10 mouse cellular contexts compared by ENCODE assay signal in the genomic region with DNA sequence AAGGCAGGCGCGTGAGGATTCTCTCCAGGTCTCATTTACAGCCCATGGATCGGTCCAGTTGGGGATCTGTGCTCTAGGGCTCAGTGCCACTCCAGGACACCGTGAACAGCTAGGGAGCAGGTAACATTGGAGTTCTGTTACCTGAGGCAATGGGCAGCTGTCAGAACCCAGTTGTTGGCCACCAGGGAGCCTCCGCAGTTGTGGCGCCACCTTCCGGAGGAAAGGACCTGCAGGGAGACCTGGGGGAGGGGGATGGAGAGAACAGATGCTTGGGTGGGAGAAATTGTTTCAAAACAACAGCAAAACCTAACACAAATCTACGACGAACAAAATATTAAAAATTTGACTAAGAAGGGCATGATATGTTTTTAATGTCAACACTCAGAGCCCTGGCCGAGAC. TPM values are rescaled to one million over a fixed set of nuclear protein-coding genes. Genes with fewer than 3 reads are reported as not detected.
DNase-seq lines count a peak whose midpoint lies in the region; ATAC-seq and TF ChIP-seq lines count a peak whose summit lies in the region.
"Had no signal": no experiment of that assay in that cellular context is flagged by ENCODE, and none has a peak within 500 bp of the region (broad histone marks: within the 10 kb centered on the region; RNA-seq: fewer than 3 reads in every experiment).

No protein-coding gene starts in this region.

- no peak overlapping the region for H3K4me2 ChIP-seq in intestine, postnatal 0 days (replicated peaks; ENCODE audit: low read depth)
- H3K4me2 ChIP-seq in intestine, embryonic 15.5 days (replicated peaks), result no peak overlapping the region
- H3K4me2 ChIP-seq: midbrain, embryonic 12.5 days had no signal

- 83% methylated on average over 10 of the region's 10 CpGs for WGBS in intestine, postnatal 0 days
- WGBS in intestine, embryonic 15.5 days, result 78% methylated on average over 10 of the region's 10 CpGs
- 80% methylated on average over 10 of the region's 10 CpGs for WGBS in lung, adult 2 months
- WGBS in cerebellum, adult 2 months, result 79% methylated on average over 10 of the region's 10 CpGs

- no peaks in the 10 kb centered on the region for H3K27me3 ChIP-seq in intestine, postnatal 0 days (replicated peaks; ENCODE audit: control insufficient read depth, insufficient read depth, low read length)
- H3K27me3 ChIP-seq in intestine, embryonic 15.5 days (replicated peaks), result no peaks in the 10 kb centered on the region
- no peaks in the 10 kb centered on the region for H3K27me3 ChIP-seq in cerebellum, adult 2 months (ENCODE audit: control insufficient read depth, insufficient read depth, low read length)
- H3K27me3 ChIP-seq: midbrain, embryonic 12.5 days had no signal

- peak; percentile 58 for TF ChIP-seq CTCF in intestine, postnatal 0 days (IDR thresholded peaks at IDR 0.05; ENCODE audit: low read depth)
- no peak for TF ChIP-seq CTCF in lung, adult 2 months (IDR thresholded peaks at IDR 0.05; ENCODE audit: insufficient read depth, low read length)
- no peak; the same call in 1 of the 2 replicates for TF ChIP-seq CTCF in cerebellum, adult 2 months (IDR thresholded peaks at IDR 0.05; ENCODE audit: borderline replicate concordance, insufficient read depth, low read depth, low read length)

- H3K36me3 ChIP-seq in intestine, postnatal 0 days (ENCODE audit: control insufficient read depth, insufficient read depth), result no peaks in the 10 kb centered on the region
- no peaks in the 10 kb centered on the region for H3K36me3 ChIP-seq in intestine, embryonic 15.5 days
- H3K36me3 ChIP-seq: midbrain, embryonic 12.5 days had no signal

- no peaks in the 10 kb centered on the region for H3K9me3 ChIP-seq in intestine, postnatal 0 days (ENCODE audit: control insufficient read depth)
- H3K9me3 ChIP-seq in intestine, embryonic 15.5 days, result no peaks in the 10 kb centered on the region
- H3K9me3 ChIP-seq: midbrain, embryonic 12.5 days had no signal

- peak; percentile 15 for DNase-seq in urinary bladder, postnatal 25 days (ENCODE audit: low spot score)
- no peak for DNase-seq in urinary bladder, adult 2 months (ENCODE audit: low spot score)
- peak; percentile 17 for DNase-seq in lung, adult 2 months
- no peak for DNase-seq in natural killer cell, adult 2 months (ENCODE audit: low spot score in 2 of 2)
- no peak for DNase-seq in cerebellum, adult 2 months
- DNase-seq: right cerebral cortex, adult 18-20 months had no signal

- ATAC-seq in intestine, postnatal 0 days, result no peak
- no peak for ATAC-seq in intestine, embryonic 15.5 days

- no peak for TF ChIP-seq POLR2A in lung, adult 2 months (IDR thresholded peaks at IDR 0.05; ENCODE audit: borderline replicate concordance, extremely low read depth, low read depth, low read length)
- TF ChIP-seq POLR2A in cerebellum, adult 2 months (IDR thresholded peaks at IDR 0.05; ENCODE audit: borderline replicate concordance, insufficient read depth, low read length), result no peak

- H3K27ac ChIP-seq in intestine, postnatal 0 days (ENCODE audit: low read depth, low read length), result no peak overlapping the region
- no peak overlapping the region for H3K27ac ChIP-seq in intestine, embryonic 15.5 days
- no peak overlapping the region for H3K27ac ChIP-seq in cerebellum, adult 2 months (ENCODE audit: insufficient read depth, low read length)
- H3K27ac ChIP-seq: midbrain, embryonic 12.5 days had no signal

- no peak overlapping the region for H3K9ac ChIP-seq in intestine, postnatal 0 days (ENCODE audit: low read depth, low read length)
- no peak overlapping the region for H3K9ac ChIP-seq in intestine, embryonic 15.5 days
- H3K9ac ChIP-seq: midbrain, embryonic 12.5 days had no signal

- H3K4me1 ChIP-seq in intestine, postnatal 0 days (replicated peaks; ENCODE audit: control insufficient read depth, insufficient read depth, low read length), result no peaks in the 10 kb centered on the region
- 0 out of 2 replicates have a peak, but pooled peaks cover 1% of the 10 kb centered on the region for H3K4me1 ChIP-seq in intestine, embryonic 15.5 days (replicated peaks)
- no peaks in the 10 kb centered on the region for H3K4me1 ChIP-seq in lung, adult 2 months (ENCODE audit: control insufficient read depth, insufficient read depth, low read length)
- H3K4me1 ChIP-seq in cerebellum, adult 2 months (ENCODE audit: control insufficient read depth, insufficient read depth, low read length), result no peaks in the 10 kb centered on the region

- H3K4me3 ChIP-seq in intestine, postnatal 0 days (ENCODE audit: low read depth, low read length), result no peak overlapping the region
- H3K4me3 ChIP-seq in intestine, embryonic 15.5 days (replicated peaks), result no peak overlapping the region
- no peak overlapping the region for H3K4me3 ChIP-seq in lung, adult 2 months (replicated peaks; ENCODE audit: extremely low read depth, low read depth, low read length)
- no peak overlapping the region for H3K4me3 ChIP-seq in cerebellum, adult 2 months (replicated peaks; ENCODE audit: insufficient read depth, low read depth, low read length)
- H3K4me3 ChIP-seq: midbrain, embryonic 12.5 days had no signal

RNA-seq across cellular contexts. Expression of a gene that starts 3.9 kb away (rescaled TPM):
- 35.6 and 65.3 TPM in 2 replicates for polyA plus RNA-seq in intestine, postnatal 0 days (2015; fragmentation: Nextera tagmentation; extraction: Ambion mirVana)
- polyA plus RNA-seq in intestine, embryonic 15.5 days (2015; fragmentation: Nextera tagmentation; extraction: Ambion mirVana), result 131 and 571 TPM in 2 replicates
- polyA plus RNA-seq in urinary bladder, adult 2 months (2012; rRNA removed), result 0.29 and 1.3 TPM in 2 replicates
- polyA plus RNA-seq in lung, adult 2 months (2012; rRNA removed), result 1.5 and 37.8 TPM in 2 replicates
- polyA plus RNA-seq in cerebellum, adult 2 months (2012; rRNA removed), result 0.13 and 0.16 TPM in 2 replicates
- polyA plus RNA-seq: midbrain, embryonic 12.5 days had no signal

RNA-seq across cellular contexts. Expression of a gene that starts 24.1 kb away (rescaled TPM):
- polyA plus RNA-seq in intestine, postnatal 0 days (2015; fragmentation: Nextera tagmentation; extraction: Ambion mirVana), result not detected in 2 replicates
- polyA plus RNA-seq in intestine, embryonic 15.5 days (2015; fragmentation: Nextera tagmentation; extraction: Ambion mirVana), result 0.45 and 0.97 TPM in 2 replicates
- polyA plus RNA-seq in urinary bladder, adult 2 months (2012; rRNA removed), result not detected in 2 replicates
- polyA plus RNA-seq in lung, adult 2 months (2012; rRNA removed), result 4.7 TPM in 1 of 2 replicates, not detected in the other
- not detected in 2 replicates for polyA plus RNA-seq in cerebellum, adult 2 months (2012; rRNA removed)
- polyA plus RNA-seq: cortical plate, adult 2 months; midbrain, embryonic 12.5 days had no signal

RNA-seq across cellular contexts. Expression of a gene that starts 28.7 kb away (rescaled TPM):
- 13.4 and 15.7 TPM in 2 replicates for polyA plus RNA-seq in intestine, postnatal 0 days (2015; fragmentation: Nextera tagmentation; extraction: Ambion mirVana)
- polyA plus RNA-seq in intestine, embryonic 15.5 days (2015; fragmentation: Nextera tagmentation; extraction: Ambion mirVana), result 21.8 and 22.2 TPM in 2 replicates
- polyA plus RNA-seq in urinary bladder, adult 2 months (2012; rRNA removed), result 15.7 and 16.9 TPM in 2 replicates
- polyA plus RNA-seq in lung, adult 2 months (2012; rRNA removed), result 17.7 and 19.0 TPM in 2 replicates
- 20.0 and 21.8 TPM in 2 replicates for polyA plus RNA-seq in cerebellum, adult 2 months (2012; rRNA removed)

RNA-seq across cellular contexts. Expression of a gene that starts 31.4 kb away (rescaled TPM):
- 3.3 and 3.9 TPM in 2 replicates for polyA plus RNA-seq in intestine, postnatal 0 days (2015; fragmentation: Nextera tagmentation; extraction: Ambion mirVana)
- 4.2 and 4.4 TPM in 2 replicates for polyA plus RNA-seq in intestine, embryonic 15.5 days (2015; fragmentation: Nextera tagmentation; extraction: Ambion mirVana)
- 12.8 and 13.0 TPM in 2 replicates for polyA plus RNA-seq in urinary bladder, adult 2 months (2012; rRNA removed)
- 9.6 and 12.0 TPM in 2 replicates for polyA plus RNA-seq in lung, adult 2 months (2012; rRNA removed)
- polyA plus RNA-seq in cerebellum, adult 2 months (2012; rRNA removed), result 27.3 and 28.1 TPM in 2 replicates

RNA-seq across cellular contexts. Expression of a gene that starts 52.6 kb away (rescaled TPM):
- 173 and 181 TPM in 2 replicates for polyA plus RNA-seq in intestine, postnatal 0 days (2015; fragmentation: Nextera tagmentation; extraction: Ambion mirVana)
- polyA plus RNA-seq in intestine, embryonic 15.5 days (2015; fragmentation: Nextera tagmentation; extraction: Ambion mirVana), result 136 and 138 TPM in 2 replicates
- 79.2 and 95.6 TPM in 2 replicates for polyA plus RNA-seq in urinary bladder, adult 2 months (2012; rRNA removed)
- polyA plus RNA-seq in lung, adult 2 months (2012; rRNA removed), result 95.0 and 116 TPM in 2 replicates
- polyA plus RNA-seq in cerebellum, adult 2 months (2012; rRNA removed), result 141 and 152 TPM in 2 replicates

Comparison
In these comparisons a context has a peak if more than half of its experiments do, and no peak if none do; other contexts are left out.
1. DNase-seq: peak in urinary bladder, postnatal 25 days (single experiment) and lung, adult 2 months (single experiment); none in urinary bladder, adult 2 months (single experiment), natural killer cell, adult 2 months (0 of 2) and cerebellum, adult 2 months (0 of 2).